Comparison of ENCODE assay signal across 8 mouse cellular contexts in the genomic region with DNA sequence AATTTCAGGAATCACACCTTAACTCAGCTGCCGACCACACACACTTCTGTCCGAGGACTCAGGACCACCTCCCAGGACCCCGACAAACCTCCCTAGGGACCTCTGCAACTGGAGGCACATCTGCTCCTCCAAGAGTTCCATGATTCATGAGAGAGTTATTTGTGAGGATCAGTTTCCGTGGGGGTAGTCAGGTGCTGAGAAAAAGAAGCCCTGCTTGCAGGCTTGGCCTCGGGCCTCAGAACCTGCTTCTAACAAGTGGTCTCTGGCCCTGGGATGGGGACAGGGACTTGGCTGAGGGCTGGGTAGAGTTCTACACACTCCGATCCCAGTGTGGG.
A peak's percentile ranks its signal among the peaks of the same experiment; 100 is the strongest.
DNase-seq lines count a peak whose midpoint lies in the region; ATAC-seq lines count a peak whose summit lies in the region.

No protein-coding gene starts in this region.

- peak overlapping the region; percentile 77; the same call in 1 of the 2 replicates for H3K9ac ChIP-seq in kidney, embryonic 16.5 days (replicated peaks; ENCODE audit: low read length)
- H3K9ac ChIP-seq in embryonic facial prominence, embryonic 12.5 days = peak overlapping the region; percentile 66; the same call in 1 of the 2 replicates
- no peak overlapping the region; the same call in 1 of the 2 replicates for H3K9ac ChIP-seq in hindbrain, embryonic 15.5 days
- peak overlapping the region; percentile 62; the same call in 1 of the 2 replicates for H3K9ac ChIP-seq in midbrain, embryonic 16.5 days (ENCODE audit: low read depth, low read length)

- no peak for DNase-seq in kidney, postnatal 10 days
- DNase-seq in thymus, adult 18-20 months = no peak
- no peak for DNase-seq in gastrocnemius, adult 8-10 months (ENCODE audit: low spot score in 2 of 2)

- peaks cover 8% of the 10 kb centered on the region; the same call in 1 of the 2 replicates for H3K36me3 ChIP-seq in kidney, embryonic 16.5 days (ENCODE audit: insufficient read depth, low read length)
- H3K36me3 ChIP-seq in embryonic facial prominence, embryonic 12.5 days = peaks cover 15% of the 10 kb centered on the region
- no peaks in the 10 kb centered on the region for H3K36me3 ChIP-seq in hindbrain, embryonic 15.5 days
- 0 out of 2 replicates have a peak, but pooled peaks cover 3% of the 10 kb centered on the region for H3K36me3 ChIP-seq in midbrain, embryonic 16.5 days (ENCODE audit: control insufficient read depth, insufficient read depth, low read length)

- H3K4me3 ChIP-seq in kidney, embryonic 16.5 days (ENCODE audit: low read length) = no peak overlapping the region; the same call in 1 of the 2 replicates
- H3K4me3 ChIP-seq in embryonic facial prominence, embryonic 12.5 days = no peak overlapping the region; the same call in 1 of the 2 replicates
- peak overlapping the region; percentile 43; the same call in 1 of the 2 replicates for H3K4me3 ChIP-seq in hindbrain, embryonic 15.5 days
- H3K4me3 ChIP-seq in midbrain, embryonic 16.5 days (ENCODE audit: low read depth, low read length) = no peak overlapping the region

- ATAC-seq in kidney, embryonic 16.5 days (ENCODE audit: low FRiP score, low TSS enrichment) = peak; percentile 4; the same call in 1 of the 2 replicates
- ATAC-seq in embryonic facial prominence, embryonic 12.5 days (ENCODE audit: insufficient number of reproducible peaks, insufficient read depth, low FRiP score, low TSS enrichment) = no peak
- ATAC-seq in hindbrain, embryonic 15.5 days (ENCODE audit: low FRiP score, low read depth) = no peak
- no peak for ATAC-seq in midbrain, embryonic 16.5 days
- no peak for ATAC-seq in monocyte, adult 5-6 weeks (replicated peaks; ENCODE audit: insufficient number of reproducible peaks, low FRiP score, low TSS enrichment, poor library complexity, severe bottlenecking)

- H3K4me1 ChIP-seq in kidney, embryonic 16.5 days (ENCODE audit: insufficient read depth, low read length) = peaks cover 52% of the 10 kb centered on the region
- H3K4me1 ChIP-seq in embryonic facial prominence, embryonic 12.5 days = peaks cover 44% of the 10 kb centered on the region
- H3K4me1 ChIP-seq in hindbrain, embryonic 15.5 days (replicated peaks) = peaks cover 29% of the 10 kb centered on the region
- H3K4me1 ChIP-seq in midbrain, embryonic 16.5 days (ENCODE audit: control insufficient read depth, insufficient read depth, low read length) = peaks cover 14% of the 10 kb centered on the region

- H3K27me3 ChIP-seq in kidney, embryonic 16.5 days (ENCODE audit: insufficient read depth, low read length) = no peaks in the 10 kb centered on the region
- H3K27me3 ChIP-seq in embryonic facial prominence, embryonic 12.5 days = no peaks in the 10 kb centered on the region
- no peaks in the 10 kb centered on the region for H3K27me3 ChIP-seq in hindbrain, embryonic 15.5 days
- H3K27me3 ChIP-seq in midbrain, embryonic 16.5 days (ENCODE audit: control insufficient read depth, insufficient read depth, low read depth, low read length) = no peaks in the 10 kb centered on the region; the same call in 1 of the 2 replicates

- peak overlapping the region; percentile 89 for H3K4me2 ChIP-seq in kidney, embryonic 16.5 days (replicated peaks; ENCODE audit: low read depth, low read length)
- H3K4me2 ChIP-seq in embryonic facial prominence, embryonic 12.5 days (replicated peaks) = peak overlapping the region; percentile 80
- peak overlapping the region; percentile 89 for H3K4me2 ChIP-seq in hindbrain, embryonic 15.5 days
- H3K4me2 ChIP-seq in midbrain, embryonic 16.5 days (ENCODE audit: low read length) = peak overlapping the region; percentile 86; the same call in 1 of the 2 replicates

- H3K27ac ChIP-seq in kidney, embryonic 16.5 days (ENCODE audit: low read length) = peak overlapping the region; percentile 85
- H3K27ac ChIP-seq in embryonic facial prominence, embryonic 12.5 days = peak overlapping the region; percentile 86
- 0 out of 2 replicates have a peak overlapping the region, but pooled peaks have one; percentile 14 for H3K27ac ChIP-seq in hindbrain, embryonic 15.5 days (replicated peaks)
- H3K27ac ChIP-seq in midbrain, embryonic 16.5 days (ENCODE audit: low read length) = no peak overlapping the region

- no peaks in the 10 kb centered on the region for H3K9me3 ChIP-seq in kidney, embryonic 16.5 days (ENCODE audit: low read length)
- H3K9me3 ChIP-seq in embryonic facial prominence, embryonic 12.5 days = no peaks in the 10 kb centered on the region
- no peaks in the 10 kb centered on the region for H3K9me3 ChIP-seq in hindbrain, embryonic 15.5 days
- H3K9me3 ChIP-seq in midbrain, embryonic 16.5 days (replicated peaks; ENCODE audit: control insufficient read depth, low read length, poor library complexity, severe bottlenecking) = no peaks in the 10 kb centered on the region

- 41% methylated on average over 6 of the region's 6 CpGs for WGBS in kidney, embryonic 16.5 days
- 65% methylated on average over 6 of the region's 6 CpGs for WGBS in embryonic facial prominence, embryonic 12.5 days
- WGBS in hindbrain, embryonic 15.5 days = 74% methylated on average over 6 of the region's 6 CpGs
- whole genome bisulfite sequencing in midbrain, embryonic 16.5 days = 74% methylated on average over 6 of the region's 6 CpGs
